Mouse (Mus musculus) C2C12 (cell line): ENCODE data around the gene Lypd4. TPM values are rescaled to one million over a fixed set of nuclear protein-coding genes. Genes with fewer than 3 reads are reported as not detected.

Experiments used
- H3K27me3 ChIP-seq: one replicate; pipeline ENCODE4 v1.6.1; 2011; ENCODE audit not compliant: control insufficient read depth, insufficient read depth, insufficient read length
- H3K36me3 ChIP-seq: one replicate; pipeline ENCODE4 v1.6.1; 2011; ENCODE audit not compliant: control insufficient read depth, insufficient read depth
- H3K4me3 ChIP-seq: one replicate; pipeline ENCODE4 v1.5.1; 2011; ENCODE audit warnings: mild to moderate bottlenecking, control low read depth; ENCODE audit not compliant: poor library complexity, insufficient read depth, severe bottlenecking
- H3K79me2 ChIP-seq: one replicate; pipeline ENCODE4 v1.6.1; 2011; ENCODE audit not compliant: control insufficient read depth, insufficient read depth
- H3K79me3 ChIP-seq: one replicate; pipeline ENCODE4 v1.6.1; 2011; ENCODE audit warnings: low read depth, control low read depth
- H3ac ChIP-seq: one replicate; pipeline ENCODE3; 2011; ENCODE audit warnings: low read depth; ENCODE audit not compliant: control insufficient read depth, insufficient read length
- CEBPB ChIP-seq: IDR thresholded peaks from one replicate; pipeline ENCODE4 v1.6.1; 2011; ENCODE audit warnings: low read depth, mild to moderate bottlenecking, control low read depth, moderate library complexity
- CTCF ChIP-seq: IDR thresholded peaks from one replicate; pipeline ENCODE4 v1.5.1; 2011; ENCODE audit not compliant: control insufficient read depth, insufficient read depth, insufficient read length
- FOSL1 ChIP-seq: IDR thresholded peaks from one replicate; pipeline ENCODE4 v1.8.0; 2011; ENCODE audit warnings: mild to moderate bottlenecking, low read length; ENCODE audit not compliant: poor library complexity, insufficient read depth, severe bottlenecking
- MAX ChIP-seq: IDR thresholded peaks from one replicate; pipeline ENCODE4 v1.6.1; 2011; ENCODE audit warnings: mild to moderate bottlenecking, control low read depth
- MYOD1 ChIP-seq: IDR thresholded peaks from one replicate; pipeline ENCODE4 v1.6.1; 2011; ENCODE audit warnings: low read depth; ENCODE audit not compliant: control insufficient read depth, insufficient read length
- MYOG ChIP-seq: IDR thresholded peaks from one replicate; pipeline ENCODE4 v1.6.1; 2011; ENCODE audit not compliant: control insufficient read depth, insufficient read length; ENCODE audit errors: extremely low read depth
- USF1 ChIP-seq: IDR thresholded peaks from one replicate; pipeline ENCODE4 v1.6.1; 2011; ENCODE audit warnings: low read depth, mild to moderate bottlenecking, control low read depth, moderate library complexity
- polyA plus RNA-seq: library from polyadenylated mRNA; unstranded; fragments of >200 nt; fragmentation: generic; extraction: Trizol; gene quantifications from one replicate; pipeline ENCODE4 v1.2.1, GENCODE M21; 2012; ENCODE audit warnings: missing spikeins

The Lypd4 gene
- polyA plus RNA-seq, 1 experiment, result not detected

GRCm38 (mm10) chr7:24904936-24905335 is 35.2 kb upstream of the Lypd4 start:
- Histone ChIP-seq H3K27me3 (no peaks in the 10 kb centered on the region), H3K4me3 (peak overlapping the region; percentile 60), H3ac (peak overlapping the region; percentile 34), H3K79me3 (peaks cover 12% of the 10 kb centered on the region), H3K79me2 (peaks cover 30% of the 10 kb centered on the region), H3K36me3 (peaks cover 7% of the 10 kb centered on the region)
- no peak for TF ChIP-seq USF1
- TF ChIP-seq CTCF, result peak; percentile 3
- no peak for TF ChIP-seq CEBPB
- TF ChIP-seq MAX, result no peak
- TF ChIP-seq FOSL1, result no peak

DNA sequence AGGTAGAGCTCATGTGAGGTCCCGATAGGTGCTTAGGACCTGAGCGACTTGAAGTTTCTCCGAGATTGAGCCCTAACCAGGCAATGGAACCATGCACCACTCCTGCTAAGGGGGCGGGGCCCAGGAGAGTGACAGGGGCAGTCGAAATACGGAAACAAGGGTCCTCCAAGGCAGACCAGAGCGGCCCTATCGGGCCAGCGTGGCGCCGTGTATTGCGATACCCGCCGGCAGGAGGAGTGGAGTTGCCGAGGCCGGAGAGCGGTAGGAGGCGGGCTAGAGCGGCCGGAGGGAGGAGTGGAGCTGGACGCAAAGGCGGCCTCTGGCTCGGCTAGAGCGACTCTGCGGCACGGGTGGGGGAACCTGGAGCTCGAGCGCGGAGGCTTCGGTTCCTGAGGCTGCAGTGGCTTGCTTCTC is 34.3 kb upstream of the Lypd4 start:
- Histone ChIP-seq H3K27me3 (no peaks in the 10 kb centered on the region), H3K79me3 (peaks cover 12% of the 10 kb centered on the region), H3K79me2 (peaks cover 30% of the 10 kb centered on the region), H3ac (peak overlapping the region; percentile 85), H3K4me3 (peak overlapping the region; percentile 60), H3K36me3 (peaks cover 7% of the 10 kb centered on the region)
- TF ChIP-seq MAX, result peak; percentile 80
- TF ChIP-seq CEBPB, result peak; percentile 58
- TF ChIP-seq USF1, result no peak

DNA sequence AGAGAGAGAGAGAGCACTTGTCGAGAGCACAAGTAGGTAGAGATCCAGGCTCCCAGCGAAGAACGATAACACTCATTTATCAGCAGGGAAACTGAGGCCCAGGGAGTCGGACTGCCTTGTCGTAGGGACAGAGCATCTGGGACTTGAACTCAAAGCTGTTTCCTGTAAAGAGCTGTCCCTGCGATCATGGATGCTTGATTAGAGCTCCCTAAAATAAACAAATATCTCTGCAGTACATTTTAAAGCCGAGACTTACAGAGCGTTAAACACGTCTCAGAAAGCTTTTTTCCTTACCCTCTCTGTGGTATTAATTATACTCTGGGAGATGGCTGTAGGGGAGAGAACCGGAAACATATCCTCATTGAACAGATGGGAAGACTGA is 33.7 kb upstream of the Lypd4 start:
- H3K27me3 ChIP-seq, result no peaks in the 10 kb centered on the region
- no peak for TF ChIP-seq MYOG
- TF ChIP-seq MYOD1, result no peak
- no peak for TF ChIP-seq USF1
- no peak for TF ChIP-seq FOSL1
- TF ChIP-seq CEBPB, result no peak
- no peak for TF ChIP-seq CTCF
- TF ChIP-seq MAX, result no peak
- no peak overlapping the region for H3ac ChIP-seq
- peak overlapping the region; percentile 60 for H3K4me3 ChIP-seq
- peaks cover 7% of the 10 kb centered on the region for H3K36me3 ChIP-seq
- peaks cover 12% of the 10 kb centered on the region for H3K79me3 ChIP-seq
- H3K79me2 ChIP-seq, result peaks cover 30% of the 10 kb centered on the region

DNA sequence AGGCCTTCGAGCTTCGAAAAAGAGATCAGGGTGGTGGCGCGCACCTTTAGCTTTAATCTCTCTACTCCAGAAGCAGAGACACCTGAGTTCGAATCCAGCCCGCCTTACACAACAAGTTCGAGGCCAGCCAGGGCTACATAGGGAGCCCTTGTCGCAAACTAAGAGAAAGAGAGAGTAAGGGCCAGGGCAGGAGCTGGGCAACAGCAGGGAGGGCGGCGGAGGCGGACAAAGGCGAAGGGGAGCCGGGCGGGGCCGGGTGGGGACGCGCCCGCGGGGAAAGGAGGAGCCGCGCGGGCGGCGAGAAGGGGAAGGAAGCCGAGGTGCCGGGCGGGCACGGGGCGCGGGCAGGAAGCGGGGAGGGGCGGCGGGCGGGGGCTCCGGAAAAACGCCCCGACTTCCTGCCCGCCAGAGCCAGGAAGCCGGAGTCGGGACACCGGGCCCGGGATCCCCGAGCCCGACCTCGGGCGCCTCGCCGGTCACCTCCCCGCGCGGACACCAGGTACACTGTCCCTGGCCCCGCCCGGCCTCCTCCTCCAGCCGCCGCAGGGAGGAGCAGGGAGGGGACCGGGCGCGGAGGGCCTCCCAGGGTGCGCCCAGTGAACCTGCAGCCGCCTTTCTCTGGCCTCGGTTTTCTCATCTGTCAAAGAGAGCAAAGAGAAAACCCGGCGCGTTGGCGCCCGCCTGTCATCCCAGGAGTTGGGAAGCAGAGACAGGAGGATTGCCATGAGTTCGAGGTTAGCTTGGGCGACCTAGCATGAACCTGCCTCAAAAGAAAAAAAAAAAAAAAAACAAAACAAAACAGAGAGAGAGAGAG is 33.1 kb upstream of the Lypd4 start, which contains the start of gene Arhgef1:
Arhgef1 (plus strand) TSS at position 283 of the 814 bp plus-strand sequence.
- Histone ChIP-seq H3K27me3 (no peaks in the 10 kb centered on the region), H3K36me3 (peaks cover 7% of the 10 kb centered on the region), H3K4me3 (peak within 1 kb of the TSS; percentile 60), H3K79me2 (peaks cover 30% of the 10 kb centered on the region), H3K79me3 (peaks cover 12% of the 10 kb centered on the region), H3ac (peak within 1 kb of the TSS; percentile 80)
- TF ChIP-seq CEBPB (no peak), USF1 (no peak), MYOD1 (no peak), MAX (no peak), CTCF (no peak), FOSL1 (no peak), MYOG (no peak)

DNA sequence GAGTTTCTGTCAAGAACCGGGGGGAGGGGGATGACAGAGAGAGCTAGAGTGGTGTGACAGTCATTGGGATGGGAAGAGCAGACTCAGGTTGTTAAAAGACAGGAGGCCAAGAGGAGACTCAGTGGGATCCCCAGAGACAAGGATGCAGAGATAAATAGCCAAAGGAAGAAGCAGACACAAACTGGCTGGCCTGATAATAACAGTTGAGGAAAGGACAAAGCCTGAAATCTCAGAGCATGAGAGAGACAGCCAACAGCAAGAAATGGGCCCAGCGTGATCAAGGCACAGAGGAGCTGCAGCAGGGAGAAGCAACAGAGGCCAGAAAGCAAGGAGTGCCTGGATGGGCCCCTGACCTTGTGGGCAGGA is 32.5 kb upstream of the Lypd4 start:
- Histone ChIP-seq H3ac (peak overlapping the region; percentile 10), H3K4me3 (peak overlapping the region; percentile 60), H3K27me3 (no peaks in the 10 kb centered on the region), H3K79me2 (peaks cover 30% of the 10 kb centered on the region), H3K36me3 (peaks cover 7% of the 10 kb centered on the region), H3K79me3 (peaks cover 12% of the 10 kb centered on the region)
- TF ChIP-seq FOSL1, result no peak
- no peak for TF ChIP-seq CTCF
- TF ChIP-seq MYOD1, result no peak
- no peak for TF ChIP-seq USF1
- TF ChIP-seq CEBPB, result no peak
- TF ChIP-seq MYOG, result no peak
- no peak for TF ChIP-seq MAX

DNA sequence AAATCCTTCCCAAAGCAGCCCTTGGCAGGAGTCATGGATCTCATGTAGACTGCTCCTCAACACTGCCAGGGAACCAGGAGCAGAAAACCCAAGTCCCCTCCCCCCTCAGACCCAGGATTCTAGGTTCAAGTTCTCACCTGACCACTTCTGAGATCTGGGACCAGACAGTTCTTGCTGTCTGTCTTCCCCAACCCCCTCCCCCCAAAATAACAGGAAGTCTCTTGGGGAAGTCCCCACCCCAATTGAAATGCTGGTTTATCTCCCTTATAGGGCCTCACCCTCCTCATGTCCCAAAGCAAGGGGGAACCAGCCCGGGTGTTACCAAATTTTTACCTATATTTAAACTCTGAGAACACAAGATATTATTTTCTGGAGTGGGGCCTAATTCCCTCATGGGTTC is 32.1 kb upstream of the Lypd4 start:
- Histone ChIP-seq H3K27me3 (no peaks in the 10 kb centered on the region), H3K4me3 (no peak overlapping the region), H3K79me2 (peaks cover 26% of the 10 kb centered on the region), H3ac (no peak overlapping the region), H3K36me3 (peaks cover 7% of the 10 kb centered on the region), H3K79me3 (peaks cover 12% of the 10 kb centered on the region)
- no peak for TF ChIP-seq CEBPB
- TF ChIP-seq MYOD1, result no peak
- no peak for TF ChIP-seq CTCF
- TF ChIP-seq USF1, result no peak
- no peak for TF ChIP-seq MAX
- no peak for TF ChIP-seq FOSL1
- TF ChIP-seq MYOG, result no peak
